Mouse (Mus musculus) myocyte (in vitro differentiated cells): ENCODE data around the gene Camta1. TPM values are rescaled to one million over a fixed set of nuclear protein-coding genes. Genes with fewer than 3 reads are reported as not detected.

Experiments used
- H3K27me3 ChIP-seq: one replicate; pipeline ENCODE4 v1.6.1; 2011; ENCODE audit not compliant: control insufficient read depth, insufficient read depth, insufficient read length
- H3K36me3 ChIP-seq: one replicate; pipeline ENCODE4 v1.6.1; 2011; ENCODE audit not compliant: control insufficient read depth, insufficient read depth
- H3K4me2 ChIP-seq: one replicate; pipeline ENCODE4 v1.6.1; 2011; ENCODE audit warnings: low read depth, control low read depth
- H3K4me3 ChIP-seq: one replicate; pipeline ENCODE4 v1.5.1; 2011; ENCODE audit warnings: mild to moderate bottlenecking, control low read depth, moderate library complexity
- H3K79me2 ChIP-seq: one replicate; pipeline ENCODE4 v1.6.1; 2011; ENCODE audit not compliant: control insufficient read depth, insufficient read depth
- H3ac ChIP-seq: one replicate; pipeline ENCODE4 v1.6.1; 2011; ENCODE audit not compliant: control insufficient read depth, insufficient read length
- CEBPB ChIP-seq: IDR thresholded peaks from 2 replicates; pipeline ENCODE4 v1.6.1; 2011; ENCODE audit warnings: mild to moderate bottlenecking, moderate library complexity; ENCODE audit not compliant: poor library complexity, insufficient read depth, severe bottlenecking
- E2F4 ChIP-seq: IDR thresholded peaks from one replicate; pipeline ENCODE4 v1.6.1; 2011; ENCODE audit warnings: mild to moderate bottlenecking, control low read depth, moderate library complexity; ENCODE audit not compliant: insufficient read depth
- MAX ChIP-seq: IDR thresholded peaks from one replicate; pipeline ENCODE4 v1.6.1; 2011; ENCODE audit warnings: low read depth, mild to moderate bottlenecking, control low read depth
- MYOD1 ChIP-seq, 3 experiments: IDR thresholded peaks; one replicate each; pipeline ENCODE4 v1.6.1; 2011; ENCODE audit warnings: control low read depth in 2 of 3, low read depth in 2 of 3, mild to moderate bottlenecking in 2 of 3, moderate library complexity in 1 of 3; ENCODE audit not compliant: insufficient read length in 2 of 3, control insufficient read depth in 1 of 3
- MYOG ChIP-seq, 3 experiments: IDR thresholded peaks; one replicate each; pipeline ENCODE4 v1.6.1; 2011; ENCODE audit warnings: control low read depth in 2 of 3, low read depth in 2 of 3, mild to moderate bottlenecking in 2 of 3; ENCODE audit not compliant: insufficient read length in 2 of 3, control insufficient read depth in 1 of 3, insufficient read depth in 1 of 3
- POLR2A ChIP-seq: IDR thresholded peaks from one replicate; pipeline ENCODE4 v1.6.1; 2011; ENCODE audit warnings: low read depth, mild to moderate bottlenecking, control low read depth, moderate library complexity; ENCODE audit not compliant: insufficient read length
- POLR2AphosphoS2 ChIP-seq: IDR thresholded peaks from one replicate; pipeline ENCODE4 v1.6.1; 2011; ENCODE audit warnings: low read depth, control low read depth; ENCODE audit not compliant: insufficient read length
- REST ChIP-seq: IDR thresholded peaks from one replicate; pipeline ENCODE4 v1.6.1; 2011; ENCODE audit warnings: mild to moderate bottlenecking, control low read depth, moderate library complexity; ENCODE audit not compliant: insufficient read depth, insufficient read length
- SRF ChIP-seq: IDR thresholded peaks from one replicate; pipeline ENCODE4 v1.6.1; 2011; ENCODE audit warnings: low read depth; ENCODE audit not compliant: control insufficient read depth, insufficient read length
- TCF12 ChIP-seq: IDR thresholded peaks from one replicate; pipeline ENCODE4 v1.6.1; 2011; ENCODE audit warnings: mild to moderate bottlenecking, control low read depth; ENCODE audit not compliant: poor library complexity, insufficient read depth, severe bottlenecking
- TCF3 ChIP-seq: IDR thresholded peaks from one replicate; pipeline ENCODE4 v1.6.1; 2011; ENCODE audit warnings: low read depth, control low read depth; ENCODE audit not compliant: insufficient read length
- polyA plus RNA-seq: library from polyadenylated mRNA; unstranded; fragments of >200 nt; fragmentation: generic; extraction: Trizol; gene quantifications from one replicate; pipeline ENCODE4 v1.2.1, GENCODE M21; 2012; ENCODE audit warnings: missing spikeins

Camta1 gene
- polyA plus RNA-seq, 1 experiment, result 40.6 TPM

GRCm38 (mm10) chr4:151898600-151899245 lies 37.0 kb upstream of the Camta1 start:
- no peaks in the 10 kb centered on the region for H3K36me3 ChIP-seq
- H3K79me2 ChIP-seq, result no peaks in the 10 kb centered on the region
- no peak overlapping the region for H3ac ChIP-seq
- no peak overlapping the region for H3K4me3 ChIP-seq
- H3K4me2 ChIP-seq, result no peak overlapping the region
- no peak for TF ChIP-seq CEBPB
- TF ChIP-seq E2F4, result no peak
- no peak for TF ChIP-seq TCF3
- no peak for TF ChIP-seq POLR2A
- TF ChIP-seq REST, result no peak
- TF ChIP-seq MAX, result no peak
- TF ChIP-seq MYOG (IDR thresholded peaks at IDR 0.05; ENCODE audit: control insufficient read depth in 1 of 3, insufficient read depth in 1 of 3, insufficient read length in 2 of 3, low read depth in 2 of 3), result no peak
- TF ChIP-seq POLR2AphosphoS2, result no peak
- TF ChIP-seq MYOD1 (IDR thresholded peaks at IDR 0.05; ENCODE audit: control insufficient read depth in 1 of 3, insufficient read length in 2 of 3, low read depth in 2 of 3), result no peak
- TF ChIP-seq TCF12, result no peak
- no peak for TF ChIP-seq SRF
- no peaks in the 10 kb centered on the region for H3K27me3 ChIP-seq

GRCm38 (mm10) chr4:151897069-151897617 lies 35.5 kb upstream of the Camta1 start:
- Histone ChIP-seq H3K4me2 (no peak overlapping the region), H3K79me2 (no peaks in the 10 kb centered on the region), H3ac (no peak overlapping the region), H3K36me3 (no peaks in the 10 kb centered on the region), H3K27me3 (peaks cover 2% of the 10 kb centered on the region), H3K4me3 (no peak overlapping the region)
- TF ChIP-seq MAX, result no peak
- TF ChIP-seq POLR2AphosphoS2, result no peak

GRCm38 (mm10) chr4:151895624-151896023 lies 33.9 kb upstream of the Camta1 start:
- H3K79me2 ChIP-seq, result no peaks in the 10 kb centered on the region
- no peaks in the 10 kb centered on the region for H3K36me3 ChIP-seq
- no peak overlapping the region for H3K4me3 ChIP-seq
- H3K27me3 ChIP-seq, result peaks cover 14% of the 10 kb centered on the region
- H3K4me2 ChIP-seq, result peak overlapping the region; percentile 77
- no peak for TF ChIP-seq TCF12
- no peak overlapping the region for H3ac ChIP-seq

GRCm38 (mm10) chr4:151894926-151895325 lies 33.2 kb upstream of the Camta1 start:
- peak overlapping the region; percentile 77 for H3K4me2 ChIP-seq
- TF ChIP-seq TCF12, result peak; percentile 48
- no peak for TF ChIP-seq CEBPB
- TF ChIP-seq REST, result no peak
- peak in 1 of 3 experiments; percentile 25 for TF ChIP-seq MYOG (IDR thresholded peaks at IDR 0.05; ENCODE audit: control insufficient read depth in 1 of 3, insufficient read depth in 1 of 3, insufficient read length in 2 of 3, low read depth in 2 of 3)
- TF ChIP-seq MYOD1 (IDR thresholded peaks at IDR 0.05; ENCODE audit: control insufficient read depth in 1 of 3, insufficient read length in 2 of 3, low read depth in 2 of 3), result peak in 2 of 3 experiments; percentile 94 to 97
- no peak overlapping the region for H3ac ChIP-seq
- H3K27me3 ChIP-seq, result peaks cover 21% of the 10 kb centered on the region
- H3K79me2 ChIP-seq, result no peaks in the 10 kb centered on the region
- H3K4me3 ChIP-seq, result no peak overlapping the region
- no peaks in the 10 kb centered on the region for H3K36me3 ChIP-seq

GRCm38 (mm10) chr4:151893241-151893640 lies 31.6 kb upstream of the Camta1 start:
- no peaks in the 10 kb centered on the region for H3K79me2 ChIP-seq
- no peak for TF ChIP-seq POLR2A
- TF ChIP-seq SRF, result no peak
- H3K27me3 ChIP-seq, result peaks cover 32% of the 10 kb centered on the region
- H3K4me3 ChIP-seq, result no peak overlapping the region
- no peak overlapping the region for H3ac ChIP-seq
- H3K4me2 ChIP-seq, result no peak overlapping the region
- no peaks in the 10 kb centered on the region for H3K36me3 ChIP-seq

- Histone ChIP-seq H3K4me2 (no peak overlapping the region), H3K36me3 (no peaks in the 10 kb centered on the region), H3K4me3 (no peak overlapping the region), H3ac (no peak overlapping the region), H3K27me3 (peaks cover 71% of the 10 kb centered on the region), H3K79me2 (no peaks in the 10 kb centered on the region)
- TF ChIP-seq TCF3, result no peak
- TF ChIP-seq SRF, result no peak
- no peak for TF ChIP-seq MAX
- no peak for TF ChIP-seq TCF12
- TF ChIP-seq REST, result no peak
Observed at GRCm38 (mm10) chr4:151881590-151881989, 19.9 kb upstream of the Camta1 start.
